Mouse (Mus musculus) liver, embryonic 16.5 days (tissue): ENCODE results near the gene Gm14137. TPM values are rescaled to one million over a fixed set of nuclear protein-coding genes. Genes with fewer than 3 reads are reported as not detected.

Experiments used
- ATAC-seq: fragments of 200-750 bp; cut with Nextera tagmentation; 2 replicates; pipeline ENCODE4 v1.8.0; 2017; ENCODE audit warnings: low read depth, mild to moderate bottlenecking, moderate number of reproducible peaks, moderate library complexity
- H3K27ac ChIP-seq: fragments of 300-500 bp; sonication (generic); 2 replicates; pipeline ENCODE4 v1.5.1; 2014; ENCODE audit warnings: mild to moderate bottlenecking, low read length
- H3K27me3 ChIP-seq: fragments of 300-500 bp; sonication (generic); 2 replicates; pipeline ENCODE4 v1.6.1; 2014; ENCODE audit warnings: low read depth, low read length, mixed read lengths; ENCODE audit not compliant: control insufficient read depth, insufficient read depth
- H3K36me3 ChIP-seq: fragments of 300-500 bp; sonication (generic); 2 replicates; pipeline ENCODE4 v1.6.1; 2014; ENCODE audit warnings: mild to moderate bottlenecking; ENCODE audit not compliant: control insufficient read depth, insufficient read depth
- H3K4me1 ChIP-seq: fragments of 300-500 bp; sonication (generic); 2 replicates; pipeline ENCODE4 v1.6.1; 2014; ENCODE audit warnings: low read depth, low read length, mixed read lengths; ENCODE audit not compliant: control insufficient read depth
- H3K4me2 ChIP-seq: fragments of 300-500 bp; sonication (generic); 2 replicates; pipeline ENCODE4 v1.6.1; 2014; ENCODE audit warnings: low read depth, low read length, mixed read lengths
- H3K4me3 ChIP-seq: fragments of 300-500 bp; sonication (generic); 2 replicates; pipeline ENCODE4 v1.5.1; 2014; ENCODE audit warnings: low read depth, mild to moderate bottlenecking, low read length
- H3K9ac ChIP-seq: fragments of 300-500 bp; sonication (generic); 2 replicates; pipeline ENCODE4 v1.6.1; 2014; ENCODE audit warnings: low read depth, low read length
- H3K9me3 ChIP-seq: fragments of 300-500 bp; sonication (generic); replicated peaks from 2 replicates; pipeline ENCODE4 v1.6.1; 2016; ENCODE audit warnings: low read length; ENCODE audit not compliant: control insufficient read depth
- WGBS: fragments of 180-500 bp; shearing (Covaris S2); extraction: QIAGEN DNeasy Blood & Tissue Kit; methylation state at CpG from one replicate; pipeline ENCODE4 v1.1.7; 2014; ENCODE audit not compliant: insufficient replicate concordance; 5-methylcytosine and 5-hydroxymethylcytosine counted together
- polyA plus RNA-seq: library from polyadenylated mRNA; unstranded; fragments of >200 nt; fragmentation: Nextera tagmentation; extraction: Ambion mirVana; gene quantifications from 2 replicates; pipeline ENCODE4 v1.2.1, GENCODE M21; 2015

Gm14137 gene
- polyA plus RNA-seq, 1 experiment from 2014 or later: 0.14 TPM

DNA sequence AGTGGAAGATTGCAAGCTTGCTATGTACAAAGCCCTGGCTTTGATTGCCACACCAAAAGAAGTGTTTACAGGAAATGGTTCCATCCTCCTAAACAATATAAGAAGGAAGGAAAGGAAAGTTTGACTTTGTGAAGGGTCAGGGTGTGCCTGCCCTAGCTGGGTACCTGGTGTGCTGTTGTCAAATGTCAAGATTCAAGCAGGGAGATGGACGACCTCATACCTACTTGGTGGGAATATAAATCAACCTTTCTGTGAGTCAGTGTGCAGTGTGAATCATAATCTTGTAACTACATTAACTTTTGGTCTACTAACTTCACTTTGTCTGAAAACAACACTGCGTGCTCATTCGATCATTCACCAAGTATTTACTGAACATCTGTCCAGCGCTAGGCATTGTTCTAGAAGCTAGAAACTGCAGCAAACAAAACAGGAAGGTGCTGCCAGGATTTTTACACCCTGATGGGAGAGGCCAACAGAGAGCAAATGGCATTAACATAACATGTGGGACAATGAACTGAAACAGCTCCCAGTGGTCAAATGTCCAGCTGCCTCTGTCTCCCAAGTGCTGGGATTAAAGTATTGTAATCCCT lies 29.7 kb downstream of the Gm14137 start:
- no peak for ATAC-seq
- WGBS: 60% methylated on average over 4 of the region's 4 CpGs
- H3K27ac ChIP-seq: no peak overlapping the region
- no peak overlapping the region for H3K4me3 ChIP-seq
- H3K27me3 ChIP-seq: no peaks in the 10 kb centered on the region
- peaks cover 6% of the 10 kb centered on the region for H3K4me1 ChIP-seq
- H3K9me3 ChIP-seq: no peaks in the 10 kb centered on the region
- H3K36me3 ChIP-seq: no peaks in the 10 kb centered on the region
- no peak overlapping the region for H3K4me2 ChIP-seq
- H3K9ac ChIP-seq: no peak overlapping the region

GRCm38 (mm10) chr2:119207961-119208343 lies 33.6 kb downstream of the Gm14137 start:
- Histone ChIP-seq H3K27me3 (no peaks in the 10 kb centered on the region), H3K36me3 (no peaks in the 10 kb centered on the region; the same call in 1 of the 2 replicates), H3K9ac (peak overlapping the region; percentile 84), H3K9me3 (no peaks in the 10 kb centered on the region), H3K4me3 (peak overlapping the region; percentile 88), H3K4me1 (peaks cover 17% of the 10 kb centered on the region), H3K27ac (peak overlapping the region; percentile 92), H3K4me2 (peak overlapping the region; percentile 80)
- 20% methylated on average over 6 of the region's 6 CpGs for WGBS
- no peak for ATAC-seq

- Histone ChIP-seq H3K4me3 (peak within 1 kb of the TSS; percentile 88), H3K4me2 (peak within 1 kb of the TSS; percentile 80), H3K9ac (peak within 1 kb of the TSS; percentile 84), H3K27ac (peak within 1 kb of the TSS; percentile 92), H3K36me3 (no peaks in the 10 kb centered on the region; the same call in none of the 2 replicates), H3K9me3 (no peaks in the 10 kb centered on the region), H3K27me3 (no peaks in the 10 kb centered on the region), H3K4me1 (peaks cover 17% of the 10 kb centered on the region)
- peak; percentile 96 for ATAC-seq
- WGBS: under 1% methylated on average over 51 of the region's 51 CpGs
These were observed 34.3 kb downstream of the Gm14137 start, which contains the start of the genes Zfyve19 and Dnajc17 for GRCm38 (mm10) chr2:119208344-119209175. Gene Zfyve19, plus strand, starts transcription at chr2:119208617. Gene Dnajc17, minus strand, starts transcription at chr2:119208795.

DNA sequence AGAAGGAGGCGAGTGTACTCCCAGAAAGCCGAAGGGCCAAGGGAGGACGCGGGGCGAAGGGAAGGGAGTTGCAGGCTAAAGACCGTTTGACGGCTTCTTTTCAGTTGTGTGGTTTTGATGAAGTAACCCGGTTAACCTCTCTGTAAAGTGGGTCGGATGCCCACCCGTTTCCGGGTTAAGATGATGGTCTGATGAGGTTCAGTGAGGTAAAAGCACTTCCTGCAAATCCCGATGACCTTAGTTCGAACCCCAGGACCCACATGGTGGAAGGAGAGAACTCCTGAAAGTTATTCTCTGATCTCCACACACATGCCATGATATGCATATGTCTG lies 34.8 kb downstream of the Gm14137 start:
- H3K27me3 ChIP-seq: no peaks in the 10 kb centered on the region
- H3K9ac ChIP-seq: peak overlapping the region; percentile 69
- no peaks in the 10 kb centered on the region for H3K9me3 ChIP-seq
- peak overlapping the region; percentile 70 for H3K4me2 ChIP-seq
- peaks cover 17% of the 10 kb centered on the region for H3K4me1 ChIP-seq
- peak overlapping the region; percentile 88 for H3K4me3 ChIP-seq
- peak overlapping the region; percentile 39 for H3K27ac ChIP-seq
- H3K36me3 ChIP-seq: no peaks in the 10 kb centered on the region; the same call in none of the 2 replicates
- no peak for ATAC-seq
- under 1% methylated on average over 13 of the region's 13 CpGs for WGBS

Other genes starting within 250 kb of the Gm14137 start
- 4.0 and 4.9 TPM in 2 replicates for gene Chst14, start 248.0 kb upstream of the Gm14137 start, polyA plus RNA-seq
- 13.3 and 13.4 TPM in 2 replicates for gene Ccdc32, start 145.1 kb upstream of the Gm14137 start, polyA plus RNA-seq
- 2.0 and 2.1 TPM in 2 replicates for gene Rpusd2, start 139.7 kb upstream of the Gm14137 start, polyA plus RNA-seq
- gene Knl1, start 127.4 kb upstream of the Gm14137 start, polyA plus RNA-seq: 52.2 and 57.6 TPM in 2 replicates
- gene Rad51, start 61.7 kb upstream of the Gm14137 start, polyA plus RNA-seq: 26.4 and 30.0 TPM in 2 replicates
- 44.1 and 45.6 TPM in 2 replicates for gene Rmdn3, start 17.5 kb upstream of the Gm14137 start, polyA plus RNA-seq
- 97.7 and 115 TPM in 2 replicates for gene Gchfr, start 6.7 kb upstream of the Gm14137 start, polyA plus RNA-seq
- 17.1 and 20.4 TPM in 2 replicates for gene Zfyve19, start 34.1 kb downstream of the Gm14137 start, polyA plus RNA-seq
- 5.9 and 6.6 TPM in 2 replicates for gene Dnajc17, start 34.3 kb downstream of the Gm14137 start, polyA plus RNA-seq
- not detected in 2 replicates for gene Ppp1r14d, start 55.4 kb downstream of the Gm14137 start, polyA plus RNA-seq
- gene Spint1, start 62.9 kb downstream of the Gm14137 start, polyA plus RNA-seq: 0.29 and 1.1 TPM in 2 replicates
- gene Rhov, start 96.8 kb downstream of the Gm14137 start, polyA plus RNA-seq: 0.20 TPM in 1 of 2 replicates, not detected in the other
- 5.5 and 6.3 TPM in 2 replicates for gene Vps18, start 114.2 kb downstream of the Gm14137 start, polyA plus RNA-seq
- 2.0 and 2.1 TPM in 2 replicates for gene Dll4, start 151.3 kb downstream of the Gm14137 start, polyA plus RNA-seq
- 6.2 and 8.5 TPM in 2 replicates for gene Chac1, start 176.7 kb downstream of the Gm14137 start, polyA plus RNA-seq